Comparison of ENCODE assay signal across 8 mouse cellular contexts in genomic region chr17:35840561-35840960, GRCm38 (mm10). TPM values are rescaled to one million over a fixed set of nuclear protein-coding genes. Genes with fewer than 3 reads are reported as not detected.
DNase-seq lines count a peak whose midpoint lies in the region; ATAC-seq and TF ChIP-seq lines count a peak whose summit lies in the region.

No protein-coding gene starts in this region.

- no peak for DNase-seq in testis, postnatal 10 days (ENCODE audit: low spot score)
- no peak for DNase-seq in liver, embryonic 13.5 days
- DNase-seq in retina, postnatal 1 day, result no peak
- no peak for DNase-seq in thymus, adult 2 months

- H3K27ac ChIP-seq in testis, adult 2 months (ENCODE audit: control insufficient read depth, insufficient read depth, low read depth, low read length), result no peak overlapping the region
- H3K27ac ChIP-seq in liver, embryonic 13.5 days, result peak overlapping the region; percentile 98
- H3K27ac ChIP-seq in thymus, adult 2 months (ENCODE audit: control insufficient read depth, insufficient read depth, low read length), result no peak overlapping the region

- H3K4me1 ChIP-seq in erythroblast, embryonic 14.5 days (ENCODE audit: control insufficient read depth), result peaks cover 63% of the 10 kb centered on the region
- H3K4me1 ChIP-seq in testis, adult 2 months (ENCODE audit: control insufficient read depth, insufficient read depth, low read length), result peaks cover 21% of the 10 kb centered on the region
- H3K4me1 ChIP-seq in liver, embryonic 13.5 days (replicated peaks), result peaks cover 57% of the 10 kb centered on the region
- H3K4me1 ChIP-seq in thymus, adult 2 months (replicated peaks; ENCODE audit: control insufficient read depth, insufficient read depth, low read length), result peaks cover 18% of the 10 kb centered on the region

- H3K9ac ChIP-seq in liver, embryonic 13.5 days, result peak overlapping the region; percentile 58

- H3K9me3 ChIP-seq in erythroblast, embryonic 14.5 days (ENCODE audit: control insufficient read depth, low read length), result no peaks in the 10 kb centered on the region; the same call in 1 of the 2 replicates
- H3K9me3 ChIP-seq in liver, embryonic 13.5 days (replicated peaks), result no peaks in the 10 kb centered on the region

- peak overlapping the region; percentile 73 for H3K4me3 ChIP-seq in erythroblast, embryonic 14.5 days (replicated peaks)
- H3K4me3 ChIP-seq in testis, adult 2 months (ENCODE audit: control insufficient read depth, low read depth, low read length), result peak overlapping the region; percentile 100
- H3K4me3 ChIP-seq in liver, embryonic 13.5 days (replicated peaks), result peak overlapping the region; percentile 66
- H3K4me3 ChIP-seq in thymus, adult 2 months (ENCODE audit: control insufficient read depth, insufficient read depth, low read length), result no peak overlapping the region

- H3K4me2 ChIP-seq in liver, embryonic 13.5 days, result peak overlapping the region; percentile 76

- TF ChIP-seq POLR2A in testis, adult 2 months (IDR thresholded peaks at IDR 0.05; ENCODE audit: control insufficient read depth, low read depth, low read length), result no peak
- no peak for TF ChIP-seq POLR2A in thymus, adult 2 months (IDR thresholded peaks at IDR 0.05; ENCODE audit: control insufficient read depth, extremely low read depth, insufficient read depth, low read length, poor library complexity)

- H3K27me3 ChIP-seq in erythroblast, embryonic 14.5 days (ENCODE audit: control insufficient read depth), result no peaks in the 10 kb centered on the region; the same call in 1 of the 2 replicates
- no peaks in the 10 kb centered on the region for H3K27me3 ChIP-seq in testis, adult 2 months (ENCODE audit: control insufficient read depth, insufficient read depth, low read length)
- H3K27me3 ChIP-seq in liver, embryonic 13.5 days, result no peaks in the 10 kb centered on the region
- no peaks in the 10 kb centered on the region for H3K27me3 ChIP-seq in thymus, adult 2 months (ENCODE audit: control insufficient read depth, insufficient read depth, low read length)

- no peak for TF ChIP-seq CTCF in testis, adult 2 months (IDR thresholded peaks at IDR 0.05; ENCODE audit: control insufficient read depth, insufficient read depth, insufficient replicate concordance, low read depth, low read length)
- no peak for TF ChIP-seq CTCF in thymus, adult 2 months (IDR thresholded peaks at IDR 0.05; ENCODE audit: borderline replicate concordance, control insufficient read depth, extremely low read depth, insufficient read depth, low read length, poor library complexity)

- no peak for ATAC-seq in erythroblast, adult 5-6 weeks (replicated peaks; ENCODE audit: low FRiP score, poor library complexity, severe bottlenecking)
- no peak for ATAC-seq in liver, embryonic 13.5 days (ENCODE audit: low read depth)
- no peak for ATAC-seq in megakaryocyte progenitor cell, adult 5-6 weeks (replicated peaks; ENCODE audit: poor library complexity)

- H3K36me3 ChIP-seq in erythroblast, embryonic 14.5 days (ENCODE audit: control insufficient read depth), result peaks cover 48% of the 10 kb centered on the region
- H3K36me3 ChIP-seq in testis, adult 2 months (ENCODE audit: control insufficient read depth, insufficient read depth, low read length), result no peaks in the 10 kb centered on the region; the same call in 1 of the 2 replicates
- H3K36me3 ChIP-seq in liver, embryonic 13.5 days, result peaks cover 32% of the 10 kb centered on the region
- H3K36me3 ChIP-seq in thymus, adult 2 months (ENCODE audit: control insufficient read depth, insufficient read depth, low read length), result peaks cover 10% of the 10 kb centered on the region

- 38% methylated on average over 14 of the region's 14 CpGs for WGBS in liver, embryonic 13.5 days (ENCODE audit: insufficient replicate concordance)
- WGBS in thymus, adult 2 months, result 52% methylated on average over 14 of the region's 14 CpGs

RNA-seq across cellular contexts. Expression of gene Mdc1, which starts 0.8 kb away (rescaled TPM):
- 0.91 and 1.1 TPM in 2 replicates for polyA plus RNA-seq in erythroblast, embryonic 14.5 days (2012)
- 20.4 and 30.9 TPM in 2 replicates for total RNA-seq in erythroblast, adult 5-6 weeks (2015; ENCODE audit: low replicate concordance)
- total RNA-seq in erythroblast, adult 5-6 weeks (2017; ENCODE audit: low replicate concordance), result 12.4 and 16.4 TPM in 2 replicates
- 73.7 and 81.1 TPM in 2 replicates for polyA plus RNA-seq in testis, adult 2 months (2012; rRNA removed)
- polyA plus RNA-seq in liver, embryonic 13.5 days (2015; fragmentation: Nextera tagmentation; extraction: Ambion mirVana), result 8.0 and 8.8 TPM in 2 replicates
- 17.4 and 22.4 TPM in 2 replicates for polyA plus RNA-seq in thymus, adult 2 months (2012; rRNA removed)
- 77.6 and 77.8 TPM in 2 replicates for total RNA-seq in megakaryocyte progenitor cell, adult 5-6 weeks (2015)
- 17.5 and 17.6 TPM in 2 replicates for total RNA-seq in megakaryocyte progenitor cell, adult 5-6 weeks (2017)

RNA-seq across cellular contexts. Expression of gene Tubb5, which starts 2.5 kb away (rescaled TPM):
- 56.9 and 99.3 TPM in 2 replicates for polyA plus RNA-seq in erythroblast, embryonic 14.5 days (2012)
- 243 and 249 TPM in 2 replicates for total RNA-seq in erythroblast, adult 5-6 weeks (2015; ENCODE audit: low replicate concordance)
- 216 and 335 TPM in 2 replicates for total RNA-seq in erythroblast, adult 5-6 weeks (2017; ENCODE audit: low replicate concordance)
- 54.0 and 59.4 TPM in 2 replicates for polyA plus RNA-seq in testis, adult 2 months (2012; rRNA removed)
- polyA plus RNA-seq in liver, embryonic 13.5 days (2015; fragmentation: Nextera tagmentation; extraction: Ambion mirVana), result 520 and 547 TPM in 2 replicates
- 1,522 and 2,049 TPM in 2 replicates for polyA plus RNA-seq in thymus, adult 2 months (2012; rRNA removed)
- total RNA-seq in megakaryocyte progenitor cell, adult 5-6 weeks (2015), result 871 and 938 TPM in 2 replicates
- 947 and 991 TPM in 2 replicates for total RNA-seq in megakaryocyte progenitor cell, adult 5-6 weeks (2017)

RNA-seq across cellular contexts. Expression of gene Flot1, which starts 17.5 kb away (rescaled TPM):
- 8.2 and 11.6 TPM in 2 replicates for polyA plus RNA-seq in erythroblast, embryonic 14.5 days (2012)
- 20.9 and 37.8 TPM in 2 replicates for total RNA-seq in erythroblast, adult 5-6 weeks (2015; ENCODE audit: low replicate concordance)
- total RNA-seq in erythroblast, adult 5-6 weeks (2017; ENCODE audit: low replicate concordance), result 26.1 and 57.7 TPM in 2 replicates
- 13.7 and 14.1 TPM in 2 replicates for polyA plus RNA-seq in testis, adult 2 months (2012; rRNA removed)
- polyA plus RNA-seq in liver, embryonic 13.5 days (2015; fragmentation: Nextera tagmentation; extraction: Ambion mirVana), result 38.2 and 38.5 TPM in 2 replicates
- polyA plus RNA-seq in thymus, adult 2 months (2012; rRNA removed), result 62.4 and 70.4 TPM in 2 replicates
- 52.9 and 58.3 TPM in 2 replicates for total RNA-seq in megakaryocyte progenitor cell, adult 5-6 weeks (2015)
- 65.1 and 74.4 TPM in 2 replicates for total RNA-seq in megakaryocyte progenitor cell, adult 5-6 weeks (2017)

RNA-seq across cellular contexts. Expression of gene Ier3, which starts 19.1 kb away (rescaled TPM):
- 14.0 and 14.8 TPM in 2 replicates for polyA plus RNA-seq in erythroblast, embryonic 14.5 days (2012)
- total RNA-seq in erythroblast, adult 5-6 weeks (2015; ENCODE audit: low replicate concordance), result 7.5 and 11.9 TPM in 2 replicates
- total RNA-seq in erythroblast, adult 5-6 weeks (2017; ENCODE audit: low replicate concordance), result 2.1 and 8.0 TPM in 2 replicates
- polyA plus RNA-seq in testis, adult 2 months (2012; rRNA removed), result 1.4 TPM in 2 replicates
- 21.6 and 23.2 TPM in 2 replicates for polyA plus RNA-seq in liver, embryonic 13.5 days (2015; fragmentation: Nextera tagmentation; extraction: Ambion mirVana)
- 6.2 and 6.4 TPM in 2 replicates for polyA plus RNA-seq in thymus, adult 2 months (2012; rRNA removed)
- 28.1 and 41.7 TPM in 2 replicates for total RNA-seq in megakaryocyte progenitor cell, adult 5-6 weeks (2015)
- total RNA-seq in megakaryocyte progenitor cell, adult 5-6 weeks (2017), result 24.6 and 33.1 TPM in 2 replicates

RNA-seq across cellular contexts. Expression of gene Nrm, which starts 20.6 kb away (rescaled TPM):
- polyA plus RNA-seq in erythroblast, embryonic 14.5 days (2012), result 1.7 and 2.8 TPM in 2 replicates
- 12.9 and 15.0 TPM in 2 replicates for total RNA-seq in erythroblast, adult 5-6 weeks (2015; ENCODE audit: low replicate concordance)
- 3.2 and 20.0 TPM in 2 replicates for total RNA-seq in erythroblast, adult 5-6 weeks (2017; ENCODE audit: low replicate concordance)
- polyA plus RNA-seq in testis, adult 2 months (2012; rRNA removed), result 179 and 201 TPM in 2 replicates
- 23.0 and 25.4 TPM in 2 replicates for polyA plus RNA-seq in liver, embryonic 13.5 days (2015; fragmentation: Nextera tagmentation; extraction: Ambion mirVana)
- 82.8 and 111 TPM in 2 replicates for polyA plus RNA-seq in thymus, adult 2 months (2012; rRNA removed)
- total RNA-seq in megakaryocyte progenitor cell, adult 5-6 weeks (2015), result 47.4 and 64.5 TPM in 2 replicates
- total RNA-seq in megakaryocyte progenitor cell, adult 5-6 weeks (2017), result 43.1 and 50.1 TPM in 2 replicates
